Mouse (Mus musculus) heart, postnatal 25 days (tissue): ENCODE results near the gene Mkrn3. TPM values are rescaled to one million over a fixed set of nuclear protein-coding genes. Genes with fewer than 3 reads are reported as not detected.

ENCODE experiments used
- DNase-seq: peaks from one replicate; pipeline ENCODE4 v3.0.0; 2022; ENCODE audit warnings: low spot score
- intact Hi-C: fragments of 180-260 bp; cut with DNase I; formaldehyde crosslinking; loops from one replicate; pipeline ENCODE4 v1.15.1; 2025
- total RNA-seq, 2 experiments: library from RNA; stranded (reverse); gene quantifications; 2 replicates each; pipeline ENCODE4 v1.2.3; 2021

Mkrn3 gene
- total RNA-seq, 2 experiments from 2014 or later, result 0.29 to 0.48 TPM

- intact Hi-C loops, result no loop called here
- DNase-seq, result no peak
These were observed 31.6 kb downstream of the Mkrn3 start for GRCm38 (mm10) chr7:62388291-62388690.

- intact Hi-C loops, result loop anchor here (5.0 kb wide), 1 partner anchor 155 kb away; no protein-coding TSS in a partner anchor
These were observed 37.5 kb downstream of the Mkrn3 start for GRCm38 (mm10) chr7:62382391-62382790.

GRCm38 (mm10) chr7:62378529-62378928, 41.4 kb downstream of the Mkrn3 start:
- intact Hi-C loops, result no loop called here
- DNase-seq, result no peak

More at GRCm38 (mm10) chr7:62382391-62382790, 37.5 kb downstream of the Mkrn3 start:
- DNase-seq, result no peak

GRCm38 (mm10) chr7:62377313-62377712, 42.6 kb downstream of the Mkrn3 start:
- DNase-seq, result no peak
- intact Hi-C loops, result no loop called here

- intact Hi-C loops, result no loop called here
These were observed 43.2 kb downstream of the Mkrn3 start, which contains the start of gene Magel2 for GRCm38 (mm10) chr7:62376510-62377304. Magel2 (plus strand) TSS chr7:62377010.

GRCm38 (mm10) chr7:62375658-62376057, 44.3 kb downstream of the Mkrn3 start:
- intact Hi-C loops, result no loop called here
- no peak for DNase-seq

More at GRCm38 (mm10) chr7:62376510-62377304, 43.2 kb downstream of the Mkrn3 start, which contains the start of gene Magel2:
- no peak for DNase-seq

Other genes starting within 250 kb of the Mkrn3 start
- 1 to 10 TPM; 5.6 to 5.7 TPM for gene Ndn, start 73.6 kb downstream of the Mkrn3 start, total RNA-seq
- gene Magel2, start 43.1 kb downstream of the Mkrn3 start, total RNA-seq, result not detected
- 1 to 10 TPM; 1.3 to 1.8 TPM for gene Peg12, start 44.4 kb upstream of the Mkrn3 start, total RNA-seq